In the genomic region with DNA sequence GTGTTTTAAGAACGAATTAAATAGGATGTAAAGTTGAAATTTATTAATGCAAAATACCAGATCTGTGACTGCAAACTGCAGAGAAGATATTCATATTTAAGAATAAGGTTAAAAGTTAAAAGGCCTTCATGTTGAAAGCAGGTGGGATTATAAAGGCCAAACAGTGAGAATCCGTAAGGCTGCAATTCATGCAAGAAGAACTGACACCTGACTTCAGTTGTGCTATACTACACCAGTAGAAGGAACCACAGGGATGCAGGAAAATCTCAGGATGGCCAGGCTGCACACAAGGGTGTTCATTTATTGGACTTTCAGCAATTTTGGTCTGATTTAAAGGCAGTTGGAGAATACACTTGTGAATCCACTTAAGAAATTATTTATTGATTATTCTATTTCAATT, we compare ENCODE assay signal across 27 mouse cellular contexts.
DNase-seq lines count a peak whose midpoint lies in the region; ATAC-seq and TF ChIP-seq lines count a peak whose summit lies in the region.
"Had no signal": no experiment of that assay in that cellular context is flagged by ENCODE, and none has a peak within 500 bp of the region (broad histone marks: within the 10 kb centered on the region; RNA-seq: fewer than 3 reads in every experiment).

No protein-coding gene starts in this region.

- no peaks in the 10 kb centered on the region for H3K27me3 ChIP-seq in hindbrain, embryonic 12.5 days
- H3K27me3 ChIP-seq in hindbrain, embryonic 11.5 days (ENCODE audit: control insufficient read depth, insufficient read depth, low read length), result no peaks in the 10 kb centered on the region
- H3K27me3 ChIP-seq in hindbrain, embryonic 15.5 days, result no peaks in the 10 kb centered on the region
- H3K27me3 ChIP-seq in midbrain, embryonic 15.5 days (replicated peaks), result no peaks in the 10 kb centered on the region

- no peak for TF ChIP-seq POLR2A in brain, embryonic 14.5 days (IDR thresholded peaks at IDR 0.05; ENCODE audit: borderline replicate concordance, extremely low read depth, insufficient read depth, insufficient read length, poor library complexity, severe bottlenecking)

- H3K4me1 ChIP-seq in hindbrain, embryonic 12.5 days, result peaks cover 2% of the 10 kb centered on the region; the same call in 1 of the 2 replicates
- H3K4me1 ChIP-seq in hindbrain, embryonic 11.5 days (replicated peaks; ENCODE audit: control insufficient read depth, insufficient read depth, low read length), result no peaks in the 10 kb centered on the region
- peaks cover 8% of the 10 kb centered on the region; the same call in 1 of the 2 replicates for H3K4me1 ChIP-seq in hindbrain, embryonic 15.5 days (replicated peaks)
- H3K4me1 ChIP-seq in midbrain, embryonic 15.5 days, result peaks cover 16% of the 10 kb centered on the region
- H3K4me1 ChIP-seq: embryonic facial prominence, embryonic 10.5 days; embryonic facial prominence, embryonic 15.5 days; heart, embryonic 12.5 days; liver, embryonic 13.5 days had no signal

- no peaks in the 10 kb centered on the region for H3K36me3 ChIP-seq in hindbrain, embryonic 12.5 days
- no peaks in the 10 kb centered on the region for H3K36me3 ChIP-seq in hindbrain, embryonic 11.5 days (ENCODE audit: control insufficient read depth, insufficient read depth, low read length)
- H3K36me3 ChIP-seq in hindbrain, embryonic 15.5 days, result peaks cover 4% of the 10 kb centered on the region; the same call in 1 of the 2 replicates
- H3K36me3 ChIP-seq in midbrain, embryonic 15.5 days (replicated peaks), result no peaks in the 10 kb centered on the region
- H3K36me3 ChIP-seq: embryonic facial prominence, embryonic 10.5 days; embryonic facial prominence, embryonic 15.5 days; heart, embryonic 12.5 days; liver, embryonic 13.5 days had no signal

- no peak overlapping the region for H3K4me3 ChIP-seq in hindbrain, embryonic 12.5 days
- H3K4me3 ChIP-seq in hindbrain, embryonic 11.5 days (ENCODE audit: low read depth, low read length), result no peak overlapping the region
- H3K4me3 ChIP-seq in hindbrain, embryonic 15.5 days, result no peak overlapping the region
- no peak overlapping the region for H3K4me3 ChIP-seq in midbrain, embryonic 15.5 days
- H3K4me3 ChIP-seq in gastrocnemius, adult 2 months, result no peak overlapping the region
- H3K4me3 ChIP-seq: embryonic facial prominence, embryonic 10.5 days; embryonic facial prominence, embryonic 15.5 days; heart, embryonic 12.5 days; layer of hippocampus, adult 2 months; liver, embryonic 13.5 days; megakaryocyte, embryonic 14.5 days had no signal

- WGBS in hindbrain, embryonic 12.5 days, result 69% methylated on average over 2 of the region's 2 CpGs
- 76% methylated on average over 2 of the region's 2 CpGs for WGBS in hindbrain, embryonic 11.5 days
- WGBS in hindbrain, embryonic 15.5 days, result 61% methylated on average over 2 of the region's 2 CpGs
- WGBS in midbrain, embryonic 15.5 days, result 52% methylated on average over 2 of the region's 2 CpGs

- H3K9me3 ChIP-seq in hindbrain, embryonic 12.5 days (replicated peaks), result no peaks in the 10 kb centered on the region
- H3K9me3 ChIP-seq in hindbrain, embryonic 11.5 days (ENCODE audit: control insufficient read depth, low read length), result no peaks in the 10 kb centered on the region
- H3K9me3 ChIP-seq in hindbrain, embryonic 15.5 days, result no peaks in the 10 kb centered on the region
- H3K9me3 ChIP-seq in midbrain, embryonic 15.5 days, result no peaks in the 10 kb centered on the region
- H3K9me3 ChIP-seq: embryonic facial prominence, embryonic 10.5 days; embryonic facial prominence, embryonic 15.5 days; heart, embryonic 12.5 days; liver, embryonic 13.5 days; megakaryocyte, embryonic 14.5 days had no signal

- DNase-seq in hindbrain, embryonic 11.5 days (ENCODE audit: low spot score), result no peak
- peak; percentile 51 for DNase-seq in brain, embryonic 14.5 days (ENCODE audit: low read depth)
- DNase-seq in gastrocnemius, adult 2 months, result no peak
- DNase-seq in heart, adult 11 months, result no peak
- no peak for DNase-seq in adrenal gland, adult (ENCODE audit: inconsistent age in 2 of 2, low spot score in 1 of 2)
- DNase-seq: adrenal gland, postnatal 36 days; cerebellum, adult 2 months; cerebellum, postnatal 14 days; gastrocnemius, postnatal 25 days; heart, adult 18-20 months; heart, postnatal 4 days; kidney, adult 18-20 months; kidney, postnatal 36 days; left cerebral cortex, postnatal 4 days; liver, embryonic 13.5 days; lung, adult 18-20 months; lung, postnatal 4 days had no signal

- H3K27ac ChIP-seq in hindbrain, embryonic 12.5 days, result peak overlapping the region; percentile 14; the same call in 1 of the 2 replicates
- H3K27ac ChIP-seq in hindbrain, embryonic 11.5 days (ENCODE audit: low read depth, low read length), result no peak overlapping the region
- peak overlapping the region; percentile 65; the same call in 1 of the 2 replicates for H3K27ac ChIP-seq in hindbrain, embryonic 15.5 days (replicated peaks)
- H3K27ac ChIP-seq in midbrain, embryonic 15.5 days, result peak overlapping the region; percentile 80
- no peak overlapping the region for H3K27ac ChIP-seq in gastrocnemius, adult 2 months
- H3K27ac ChIP-seq: embryonic facial prominence, embryonic 10.5 days; embryonic facial prominence, embryonic 15.5 days; layer of hippocampus, adult 2 months; liver, embryonic 13.5 days had no signal

- intact Hi-C loops in gastrocnemius, adult 2 months (cut with DNase I), result no loop called here

- TF ChIP-seq CTCF in brain, embryonic 14.5 days (IDR thresholded peaks at IDR 0.05; ENCODE audit: borderline replicate concordance, extremely low read depth, insufficient read depth, insufficient read length), result no peak
- no peak for TF ChIP-seq CTCF in gastrocnemius, adult 2 months (IDR thresholded peaks at IDR 0.05)

- no peak overlapping the region for H3K9ac ChIP-seq in hindbrain, embryonic 12.5 days
- H3K9ac ChIP-seq in hindbrain, embryonic 11.5 days (ENCODE audit: low read depth, low read length), result no peak overlapping the region
- no peak overlapping the region for H3K9ac ChIP-seq in hindbrain, embryonic 15.5 days
- peak overlapping the region; percentile 31; the same call in 1 of the 2 replicates for H3K9ac ChIP-seq in midbrain, embryonic 15.5 days
- H3K9ac ChIP-seq: embryonic facial prominence, embryonic 15.5 days; heart, embryonic 12.5 days; liver, embryonic 13.5 days had no signal

- no peak overlapping the region for H3K4me2 ChIP-seq in hindbrain, embryonic 12.5 days (replicated peaks)
- H3K4me2 ChIP-seq in hindbrain, embryonic 11.5 days (replicated peaks; ENCODE audit: low read depth, low read length), result no peak overlapping the region
- H3K4me2 ChIP-seq in hindbrain, embryonic 15.5 days, result peak overlapping the region; percentile 45
- H3K4me2 ChIP-seq in midbrain, embryonic 15.5 days, result peak overlapping the region; percentile 41
- H3K4me2 ChIP-seq: embryonic facial prominence, embryonic 15.5 days; heart, embryonic 12.5 days; liver, embryonic 13.5 days had no signal

- no peak for ATAC-seq in hindbrain, embryonic 12.5 days (ENCODE audit: low FRiP score)
- ATAC-seq in hindbrain, embryonic 11.5 days (ENCODE audit: low FRiP score), result no peak
- no peak for ATAC-seq in hindbrain, embryonic 15.5 days (ENCODE audit: low FRiP score, low read depth)
- 0 out of 2 replicates have a peak, but pooled peaks have one; percentile 19 for ATAC-seq in midbrain, embryonic 15.5 days (replicated peaks)
- ATAC-seq: CD4-positive, CD25-positive, alpha-beta regulatory T cell, adult 4 months; lung, postnatal 0 days had no signal

Comparison
In these comparisons a context has a peak if more than half of its experiments do, and no peak if none do; other contexts are left out.
1. H3K27ac ChIP-seq: peak in hindbrain, embryonic 12.5 days (single experiment), hindbrain, embryonic 15.5 days (single experiment) and midbrain, embryonic 15.5 days (single experiment); none in hindbrain, embryonic 11.5 days (single experiment) and gastrocnemius, adult 2 months (single experiment).
2. H3K4me2 ChIP-seq: peak in hindbrain, embryonic 15.5 days (single experiment) and midbrain, embryonic 15.5 days (single experiment); none in hindbrain, embryonic 12.5 days (single experiment) and hindbrain, embryonic 11.5 days (single experiment).